Mouse (Mus musculus): ENCODE data around the gene Ubap2l. TPM values are rescaled to one million over a fixed set of nuclear protein-coding genes. Genes with fewer than 3 reads are reported as not detected.

Ubap2l gene
- polyA plus RNA-seq (2021): 232 TPM

DNA sequence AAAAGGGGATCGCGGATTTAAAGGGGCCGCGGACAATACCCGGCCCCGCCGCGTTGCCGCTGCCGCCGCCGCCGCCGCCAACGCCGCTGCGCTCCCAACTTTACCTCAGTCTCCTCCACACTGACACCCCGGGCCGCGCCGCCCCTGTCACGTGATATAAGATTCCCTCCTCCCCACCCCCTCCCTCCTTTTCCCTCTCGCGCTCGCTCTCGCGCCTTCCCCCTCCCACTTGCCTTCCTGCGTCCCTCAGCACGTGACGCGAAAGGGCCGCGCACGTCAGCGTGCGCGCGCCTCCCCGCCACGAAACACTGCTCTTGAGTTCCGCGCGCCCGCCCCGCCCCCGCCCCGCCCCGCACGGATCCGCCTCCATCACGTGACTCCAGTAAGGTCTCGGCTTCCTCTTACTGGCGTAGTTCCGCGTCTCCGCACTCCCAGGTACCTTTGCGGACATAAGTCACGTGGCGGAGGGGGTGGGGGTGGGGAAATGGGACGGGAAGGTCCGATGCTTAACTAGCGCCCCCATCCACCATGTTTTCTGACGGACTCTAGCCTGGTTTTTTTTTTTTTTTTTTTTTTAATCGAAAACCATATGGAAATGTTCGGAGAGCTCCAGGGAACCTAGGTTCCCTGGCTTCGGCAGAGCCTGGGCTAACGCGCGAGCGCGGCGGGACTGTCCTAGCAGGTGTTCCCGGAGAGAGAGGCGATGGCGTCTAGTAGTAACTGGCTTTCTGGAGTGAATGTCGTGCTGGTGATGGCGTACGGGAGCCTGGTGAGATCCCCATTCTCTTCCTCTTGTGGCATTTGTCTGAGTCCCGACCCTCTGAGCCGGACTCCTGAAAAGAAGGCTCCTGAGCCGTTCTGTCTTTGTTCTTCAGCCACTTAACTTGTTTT lies at the start of gene Ubap2l:
Gene Ubap2l (minus strand): TSS at position 278 of the 891 bp plus-strand sequence.
- POLR2A ChIA-PET: interaction anchor here (0.6 to 1.5 kb wide), 5 partner anchors 13 to 305 kb away, joined by 3 to 5 read pairs (median 4); partner anchors contain the start of gene Hax1
- peak; percentile 95 for DNase-seq (ENCODE audit: low read depth, low spot score)

DNA sequence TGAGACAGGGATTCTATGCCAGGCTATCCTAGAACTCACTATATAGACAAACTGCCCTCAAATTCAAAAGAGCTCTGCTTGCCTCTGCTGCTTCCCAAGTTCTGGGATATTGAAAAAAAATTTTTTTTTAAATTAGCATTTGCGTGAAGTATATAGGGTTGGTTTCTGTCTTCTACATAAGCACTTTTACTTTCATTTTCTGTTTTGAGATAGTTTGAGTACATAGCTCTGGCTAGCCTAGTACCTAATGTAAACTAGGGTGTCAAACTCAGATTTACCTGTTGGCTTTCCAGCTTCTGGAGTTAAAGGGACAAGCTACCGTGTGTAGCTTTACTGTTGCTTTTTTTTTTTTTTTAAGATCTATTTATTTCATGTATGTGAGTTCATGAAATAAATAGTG lies 49.2 kb upstream of the Ubap2l start:
- H3K27me3 ChIP-seq: no peaks in the 10 kb centered on the region
- CTCF ChIA-PET: interaction anchor here (0.9 to 1.4 kb wide), 4 partner anchors 9 to 34 kb away, joined by 3 to 5 read pairs (median 3); no protein-coding TSS in a partner anchor
- ATAC-seq: no peak
- POLR2A ChIA-PET: interaction anchor here (0.6 to 0.7 kb wide), 2 partner anchors 16 to 17 kb away, joined by 3 to 6 read pairs; no protein-coding TSS in a partner anchor
- TF ChIP-seq CTCF (IDR thresholded peaks at IDR 0.05): no peak
- no peak for DNase-seq (ENCODE audit: low read depth, low spot score)
- in situ Hi-C loops (cut with MboI; ENCODE audit: low pct_unique_long_range_greater_than_20kb): no loop called here

More for the DNA sequence above, at the start of gene Ubap2l:
- CTCF ChIA-PET: interaction anchor here (5.8 kb wide), 1 partner anchor 13 kb away, joined by 51 read pairs; no protein-coding TSS in a partner anchor
- H3K27me3 ChIP-seq: no peaks in the 10 kb centered on the region
- in situ Hi-C loops (cut with MboI; ENCODE audit: low pct_unique_long_range_greater_than_20kb): no loop called here
- ATAC-seq: peak; percentile 70
- TF ChIP-seq CTCF (IDR thresholded peaks at IDR 0.05): no peak

DNA sequence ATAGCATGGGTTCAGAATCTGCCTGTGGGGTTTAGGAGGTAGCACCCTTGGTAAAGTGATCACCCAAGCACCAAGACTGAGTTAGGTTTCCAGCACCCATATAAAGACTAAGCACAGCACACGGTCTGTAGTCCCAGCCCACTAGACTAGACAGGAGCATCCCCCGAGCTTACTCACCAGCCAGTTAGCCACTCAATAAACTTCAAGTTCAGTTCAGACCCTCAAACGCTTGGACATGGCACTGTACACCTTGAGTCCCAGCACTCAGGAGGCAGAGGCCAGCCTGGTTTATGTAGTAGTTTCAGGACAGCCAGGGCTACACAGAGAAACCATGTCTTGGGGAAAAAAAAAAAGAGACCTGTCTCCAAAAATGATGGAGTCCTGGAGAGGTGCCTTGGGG lies 48.6 kb upstream of the Ubap2l start:
- ChIA-PET POLR2A (no interaction called here), CTCF (interaction anchor here (1.4 kb wide), 1 partner anchor 12 kb away, joined by 3 read pairs; no protein-coding TSS in a partner anchor)
- in situ Hi-C loops (cut with MboI; ENCODE audit: low pct_unique_long_range_greater_than_20kb): no loop called here

DNA sequence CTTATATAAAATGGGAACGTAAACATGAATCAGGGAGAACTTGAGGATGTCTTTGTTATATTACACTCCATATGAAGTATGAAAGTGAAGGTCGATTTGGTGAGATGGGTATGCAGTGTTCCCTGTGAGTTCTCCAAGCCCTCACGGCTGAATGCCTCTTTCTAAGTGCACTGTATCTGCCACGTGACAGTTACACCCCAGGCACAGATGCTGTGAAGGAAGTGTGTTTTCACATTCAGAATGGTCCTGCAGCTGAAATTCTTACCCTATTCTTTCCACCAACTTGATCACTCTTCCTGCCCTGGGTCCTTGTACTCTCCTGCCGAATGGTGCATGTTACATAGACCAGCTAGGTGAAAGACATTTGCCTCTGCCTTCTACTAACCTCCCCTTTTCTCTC lies 45.5 kb upstream of the Ubap2l start:
- no peak for TF ChIP-seq CTCF (IDR thresholded peaks at IDR 0.05)
- POLR2A ChIA-PET: interaction anchor here (0.6 kb wide), 1 partner anchor 1236 kb away, joined by 11 read pairs; no protein-coding TSS in a partner anchor
- CTCF ChIA-PET: interaction anchor here (1.0 to 1.2 kb wide), 2 partner anchors 14 to 28 kb away, joined by 3 to 4 read pairs; no protein-coding TSS in a partner anchor
- in situ Hi-C loops (cut with MboI; ENCODE audit: low pct_unique_long_range_greater_than_20kb): no loop called here
- H3K27me3 ChIP-seq: no peaks in the 10 kb centered on the region
- DNase-seq (ENCODE audit: low read depth, low spot score): no peak
- ATAC-seq: no peak

More for the DNA sequence above, 48.6 kb upstream of the Ubap2l start:
- H3K27me3 ChIP-seq: no peaks in the 10 kb centered on the region
- no peak for TF ChIP-seq CTCF (IDR thresholded peaks at IDR 0.05)
- DNase-seq (ENCODE audit: low read depth, low spot score) (no peak), ATAC-seq (no peak)

DNA sequence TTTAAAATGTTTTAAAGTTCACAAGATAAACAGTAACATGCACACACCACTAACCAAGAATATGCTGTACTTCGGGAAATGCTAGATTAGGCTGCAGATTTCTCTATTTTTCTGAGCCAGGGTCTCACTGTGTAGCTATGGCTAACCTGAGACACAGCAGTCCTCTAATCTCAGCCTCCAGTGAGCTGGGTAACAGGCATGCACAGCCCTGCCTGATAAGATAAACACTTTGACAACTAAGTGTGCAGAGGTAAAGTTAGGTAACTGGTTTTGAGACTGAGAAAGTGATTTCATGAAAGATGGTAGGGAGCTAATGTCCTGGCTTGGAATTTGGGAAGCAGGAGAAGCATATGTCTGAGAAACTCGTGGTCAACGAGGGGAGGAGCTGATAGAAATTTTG lies 42.0 kb upstream of the Ubap2l start:
- POLR2A ChIA-PET: no interaction called here
- CTCF ChIA-PET: interaction anchor here (0.9 to 2.9 kb wide), 3 partner anchors 13 to 18 kb away, joined by 3 to 8 read pairs (median 8); no protein-coding TSS in a partner anchor
- DNase-seq (ENCODE audit: low read depth, low spot score): no peak
- in situ Hi-C loops (cut with MboI; ENCODE audit: low pct_unique_long_range_greater_than_20kb): no loop called here
- ATAC-seq: no peak
- no peaks in the 10 kb centered on the region for H3K27me3 ChIP-seq
- no peak for TF ChIP-seq CTCF (IDR thresholded peaks at IDR 0.05)

DNA sequence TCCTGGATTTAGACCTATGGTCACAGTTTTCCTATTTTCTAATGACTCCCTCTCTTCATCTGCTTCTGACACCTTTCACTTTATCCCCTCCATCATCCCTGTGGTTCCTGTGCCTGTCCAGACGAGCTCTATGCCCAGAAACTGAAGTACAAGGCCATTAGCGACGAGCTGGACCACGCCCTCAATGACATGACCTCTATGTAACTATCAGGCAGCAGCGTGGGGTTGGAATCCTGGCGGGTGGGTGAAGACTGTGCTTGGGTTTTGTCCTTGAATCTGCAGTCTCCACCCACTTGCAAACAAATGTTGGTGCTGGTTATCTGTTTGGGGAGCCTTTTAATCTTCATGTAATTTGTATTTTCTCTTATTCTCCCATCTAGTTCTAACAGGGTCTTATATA lies 38.5 kb upstream of the Ubap2l start:
- no peak for TF ChIP-seq CTCF (IDR thresholded peaks at IDR 0.05)
- H3K27me3 ChIP-seq: no peaks in the 10 kb centered on the region
- ChIA-PET POLR2A (interaction anchor here (0.9 kb wide), 1 partner anchor 9 kb away, joined by 4 read pairs; no protein-coding TSS in a partner anchor), CTCF (interaction anchor here (1.5 to 1.6 kb wide), 3 partner anchors 8 to 15 kb away, joined by 4 to 7 read pairs (median 6); no protein-coding TSS in a partner anchor)
- DNase-seq (ENCODE audit: low read depth, low spot score): no peak
- in situ Hi-C loops (cut with MboI; ENCODE audit: low pct_unique_long_range_greater_than_20kb): no loop called here
- no peak for ATAC-seq

DNA sequence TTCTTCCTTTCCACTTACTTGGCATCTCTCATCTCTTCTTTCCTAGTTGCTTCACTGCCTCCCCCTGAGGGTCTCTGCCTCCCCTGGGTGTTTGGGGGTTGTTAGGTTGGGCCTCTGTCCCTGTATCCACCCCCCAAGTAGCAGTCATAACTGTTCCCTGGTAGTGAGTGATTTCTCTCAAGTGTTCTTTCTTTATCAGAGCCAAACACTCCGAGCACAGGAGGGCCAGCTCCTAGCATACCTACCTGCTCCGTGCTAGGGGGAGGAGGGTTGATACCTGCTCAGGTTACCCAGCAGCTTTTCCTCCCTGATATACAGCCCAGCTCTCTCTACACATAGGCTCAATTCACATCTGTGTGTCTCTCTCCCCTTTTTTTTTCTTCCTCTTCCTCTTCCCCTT lies 36.2 kb upstream of the Ubap2l start:
- CTCF ChIA-PET: interaction anchor here (1.2 to 1.5 kb wide), 3 partner anchors 11 to 23 kb away, joined by 3 to 5 read pairs (median 5); no protein-coding TSS in a partner anchor

DNA sequence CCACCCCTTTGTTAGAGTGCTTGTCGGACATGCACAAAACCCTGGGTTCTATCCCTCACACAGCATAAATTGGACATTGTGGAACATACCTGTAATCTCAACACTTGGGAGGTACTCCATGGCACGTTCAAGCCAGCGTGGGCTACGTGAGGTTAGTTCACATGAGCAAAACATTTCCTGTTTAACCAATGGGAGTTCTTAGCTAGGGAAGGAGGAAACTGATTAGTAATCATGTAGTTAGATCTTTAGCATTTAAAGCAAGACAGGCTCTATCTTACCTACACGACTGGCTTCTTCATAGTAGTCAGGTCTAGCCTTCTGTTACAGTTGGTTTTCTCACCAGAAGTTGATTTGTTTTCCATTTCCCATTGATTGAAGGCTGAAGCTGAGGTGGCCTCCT lies 33.6 kb upstream of the Ubap2l start:
- TF ChIP-seq CTCF (IDR thresholded peaks at IDR 0.05): no peak
- POLR2A ChIA-PET: no interaction called here
- H3K27me3 ChIP-seq: no peaks in the 10 kb centered on the region
- ATAC-seq (no peak), DNase-seq (ENCODE audit: low read depth, low spot score) (no peak)
- CTCF ChIA-PET: interaction anchor here (1.5 kb wide), 1 partner anchor 21 kb away, joined by 5 read pairs; no protein-coding TSS in a partner anchor
- in situ Hi-C loops (cut with MboI; ENCODE audit: low pct_unique_long_range_greater_than_20kb): no loop called here

More for the DNA sequence above, 36.2 kb upstream of the Ubap2l start:
- no peaks in the 10 kb centered on the region for H3K27me3 ChIP-seq
- no peak for DNase-seq (ENCODE audit: low read depth, low spot score)
- POLR2A ChIA-PET: no interaction called here
- ATAC-seq: no peak
- in situ Hi-C loops (cut with MboI; ENCODE audit: low pct_unique_long_range_greater_than_20kb): no loop called here
- no peak for TF ChIP-seq CTCF (IDR thresholded peaks at IDR 0.05)

DNA sequence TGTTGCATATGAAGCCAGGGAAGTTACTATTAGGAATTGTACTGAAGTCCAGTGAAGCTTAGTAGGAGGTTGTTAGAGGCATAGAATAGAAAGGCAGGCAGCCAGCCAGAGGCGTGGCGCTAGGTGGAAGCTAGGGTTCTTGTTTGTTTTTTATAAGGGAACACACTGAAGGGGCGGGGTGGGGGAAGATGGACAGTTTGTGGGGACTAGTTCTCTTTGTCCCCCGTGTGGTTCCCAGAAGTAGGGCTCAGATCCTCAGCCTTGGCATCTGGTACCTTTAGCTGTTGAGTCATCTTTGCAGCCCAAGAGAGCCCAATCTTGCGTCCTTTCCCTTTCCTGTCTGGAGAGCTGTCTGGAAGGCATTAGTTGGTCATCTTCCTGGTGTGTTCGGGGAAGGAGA lies 32.9 kb upstream of the Ubap2l start:
- DNase-seq (ENCODE audit: low read depth, low spot score) (no peak), ATAC-seq (no peak)
- TF ChIP-seq CTCF (IDR thresholded peaks at IDR 0.05): no peak
- ChIA-PET CTCF (interaction anchor here (1.5 kb wide), 1 partner anchor 20 kb away, joined by 5 read pairs; no protein-coding TSS in a partner anchor), POLR2A (interaction anchor here (0.6 kb wide), 1 partner anchor 16 kb away, joined by 3 read pairs; no protein-coding TSS in a partner anchor)
- in situ Hi-C loops (cut with MboI; ENCODE audit: low pct_unique_long_range_greater_than_20kb): no loop called here
- H3K27me3 ChIP-seq: no peaks in the 10 kb centered on the region

DNA sequence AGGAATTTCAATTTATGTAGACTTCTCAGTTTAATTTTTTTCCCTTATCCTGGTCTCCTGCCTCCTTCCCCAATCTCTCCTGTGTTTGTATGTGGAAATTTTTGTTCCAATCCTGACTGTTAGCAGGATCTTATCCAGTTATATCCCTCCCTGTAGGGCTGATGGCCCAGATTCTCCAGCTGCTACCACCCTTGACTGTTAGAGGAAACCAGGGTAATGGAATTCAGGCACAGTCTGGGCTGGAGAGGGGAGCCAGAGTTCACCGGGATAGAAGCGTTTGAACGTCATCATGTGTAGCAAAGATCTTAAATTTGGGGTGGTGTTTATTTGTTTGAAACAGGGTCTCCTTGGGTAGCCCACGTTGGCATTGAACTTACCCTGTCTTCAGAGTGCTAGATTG lies 32.4 kb upstream of the Ubap2l start:
- ChIA-PET CTCF (interaction anchor here (1.5 kb wide), 1 partner anchor 20 kb away, joined by 5 read pairs; no protein-coding TSS in a partner anchor), POLR2A (no interaction called here)
- in situ Hi-C loops (cut with MboI; ENCODE audit: low pct_unique_long_range_greater_than_20kb): no loop called here
- DNase-seq (ENCODE audit: low read depth, low spot score) (no peak), ATAC-seq (no peak)
- no peak for TF ChIP-seq CTCF (IDR thresholded peaks at IDR 0.05)
- H3K27me3 ChIP-seq: no peaks in the 10 kb centered on the region
